In the genomic region with DNA sequence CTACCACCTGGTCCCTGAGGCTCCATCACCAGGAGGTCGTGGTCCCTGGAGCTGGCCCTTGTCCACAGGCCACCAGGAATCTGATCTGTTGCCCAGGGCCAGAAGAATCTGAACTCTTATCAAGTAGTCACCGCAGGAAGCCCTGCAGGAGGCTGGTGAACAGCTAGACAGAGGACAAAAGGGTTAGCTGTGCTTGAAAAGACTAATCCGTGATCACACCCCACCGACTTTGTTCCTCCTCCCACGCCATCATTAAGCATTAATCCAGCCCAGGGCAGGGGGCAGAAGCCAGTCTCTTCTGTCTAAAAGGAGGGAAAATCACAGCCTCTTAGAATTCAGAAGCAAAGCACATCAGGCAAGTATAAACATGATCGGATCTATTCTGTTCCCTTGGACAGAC, we compare ENCODE assay signal across 21 mouse cellular contexts.
DNase-seq lines count a peak whose midpoint lies in the region; ATAC-seq and TF ChIP-seq lines count a peak whose summit lies in the region.
"Had no signal": no experiment of that assay in that cellular context is flagged by ENCODE, and none has a peak within 500 bp of the region (broad histone marks: within the 10 kb centered on the region; RNA-seq: fewer than 3 reads in every experiment).

No protein-coding gene starts in this region.

- H3K9me3 ChIP-seq in kidney, embryonic 16.5 days (ENCODE audit: low read length), result no peaks in the 10 kb centered on the region
- H3K9me3 ChIP-seq in midbrain, embryonic 10.5 days (replicated peaks), result no peaks in the 10 kb centered on the region
- no peaks in the 10 kb centered on the region for H3K9me3 ChIP-seq in midbrain, postnatal 0 days (ENCODE audit: low read length)
- H3K9me3 ChIP-seq: embryonic facial prominence, embryonic 10.5 days; forebrain, embryonic 15.5 days; heart, embryonic 10.5 days; heart, embryonic 15.5 days; intestine, embryonic 15.5 days had no signal

- TF ChIP-seq CTCF in midbrain, postnatal 0 days (IDR thresholded peaks at IDR 0.05), result no peak

- H3K27me3 ChIP-seq in kidney, embryonic 16.5 days (ENCODE audit: insufficient read depth, low read length), result peaks cover 31% of the 10 kb centered on the region
- peaks cover 100% of the 10 kb centered on the region for H3K27me3 ChIP-seq in midbrain, embryonic 10.5 days (ENCODE audit: low read depth, poor library complexity, severe bottlenecking)
- no peaks in the 10 kb centered on the region for H3K27me3 ChIP-seq in midbrain, postnatal 0 days (ENCODE audit: insufficient read depth, low read length)

- H3K27ac ChIP-seq in kidney, embryonic 16.5 days (ENCODE audit: low read length), result no peak overlapping the region
- H3K27ac ChIP-seq in midbrain, embryonic 10.5 days (replicated peaks), result no peak overlapping the region
- H3K27ac ChIP-seq in midbrain, postnatal 0 days (ENCODE audit: low read depth, low read length), result no peak overlapping the region
- H3K27ac ChIP-seq: embryonic facial prominence, embryonic 10.5 days; forebrain, embryonic 15.5 days; heart, embryonic 10.5 days; heart, embryonic 15.5 days; hindbrain, embryonic 14.5 days; intestine, embryonic 15.5 days had no signal

- H3K36me3 ChIP-seq in kidney, embryonic 16.5 days (ENCODE audit: insufficient read depth, low read length), result no peaks in the 10 kb centered on the region
- H3K36me3 ChIP-seq in midbrain, embryonic 10.5 days, result no peaks in the 10 kb centered on the region
- no peaks in the 10 kb centered on the region for H3K36me3 ChIP-seq in midbrain, postnatal 0 days (ENCODE audit: insufficient read depth, low read length)
- H3K36me3 ChIP-seq: embryonic facial prominence, embryonic 10.5 days; forebrain, embryonic 15.5 days; heart, embryonic 10.5 days; heart, embryonic 15.5 days; intestine, embryonic 15.5 days had no signal

- H3K4me3 ChIP-seq in kidney, embryonic 16.5 days (ENCODE audit: low read length), result no peak overlapping the region
- no peak overlapping the region for H3K4me3 ChIP-seq in midbrain, embryonic 10.5 days
- H3K4me3 ChIP-seq in midbrain, postnatal 0 days (ENCODE audit: low read depth, low read length), result no peak overlapping the region
- H3K4me3 ChIP-seq: embryonic facial prominence, embryonic 10.5 days; forebrain, embryonic 15.5 days; heart, embryonic 10.5 days; heart, embryonic 15.5 days; intestine, embryonic 15.5 days had no signal

- no peak for DNase-seq in kidney, adult 8-10 months
- DNase-seq in midbrain, embryonic 10.5 days (ENCODE audit: low spot score), result peak; percentile 51
- no peak for DNase-seq in midbrain, postnatal 0 days (ENCODE audit: low spot score)
- DNase-seq in R1 (ENCODE audit: low read depth, low spot score) (peak; percentile 79), liver (no peak)
- no peak for DNase-seq in thymus, adult 18-20 months
- DNase-seq: adrenal gland, adult 8-10 months; adrenal gland, postnatal 36 days; cerebellum, adult 2 months; cerebellum, postnatal 25 days; gastrocnemius, postnatal 36 days; heart, adult 18-20 months; heart, postnatal 14 days had no signal

- 31% methylated on average over 6 of the region's 6 CpGs for WGBS in kidney, embryonic 16.5 days
- WGBS in midbrain, embryonic 10.5 days, result 3% methylated on average over 6 of the region's 6 CpGs
- WGBS in midbrain, postnatal 0 days, result 10% methylated on average over 6 of the region's 6 CpGs

- ATAC-seq in kidney, embryonic 16.5 days (ENCODE audit: low FRiP score, low TSS enrichment), result peak; percentile 28; the same call in 1 of the 2 replicates
- no peak for ATAC-seq in midbrain, postnatal 0 days (ENCODE audit: low FRiP score)
- ATAC-seq: forebrain, embryonic 15.5 days; intestine, embryonic 15.5 days; Patski had no signal

- H3K9ac ChIP-seq in kidney, embryonic 16.5 days (replicated peaks; ENCODE audit: low read length), result no peak overlapping the region
- no peak overlapping the region for H3K9ac ChIP-seq in midbrain, postnatal 0 days (replicated peaks; ENCODE audit: low read length, poor library complexity, severe bottlenecking)
- H3K9ac ChIP-seq: forebrain, embryonic 15.5 days; heart, embryonic 15.5 days; hindbrain, embryonic 14.5 days; intestine, embryonic 15.5 days had no signal

- H3K4me2 ChIP-seq in kidney, embryonic 16.5 days (replicated peaks; ENCODE audit: low read depth, low read length), result no peak overlapping the region
- H3K4me2 ChIP-seq in midbrain, postnatal 0 days (ENCODE audit: low read depth, low read length, poor library complexity, severe bottlenecking), result no peak overlapping the region
- H3K4me2 ChIP-seq: forebrain, embryonic 15.5 days; heart, embryonic 15.5 days; hindbrain, embryonic 14.5 days; intestine, embryonic 15.5 days had no signal

- H3K4me1 ChIP-seq in kidney, embryonic 16.5 days (ENCODE audit: insufficient read depth, low read length), result 0 out of 2 replicates have a peak, but pooled peaks cover 10% of the 10 kb centered on the region
- peaks cover 24% of the 10 kb centered on the region for H3K4me1 ChIP-seq in midbrain, embryonic 10.5 days
- no peaks in the 10 kb centered on the region for H3K4me1 ChIP-seq in midbrain, postnatal 0 days (ENCODE audit: insufficient read depth, low read length)
- H3K4me1 ChIP-seq: forebrain, embryonic 15.5 days; heart, embryonic 10.5 days; heart, embryonic 15.5 days had no signal

Comparison
In these comparisons a context has a peak if more than half of its experiments do, and no peak if none do; other contexts are left out.
1. DNase-seq: peak in midbrain, embryonic 10.5 days (single experiment) and R1 (single experiment); none in kidney, adult 8-10 months (0 of 2), midbrain, postnatal 0 days (single experiment), liver (single experiment) and thymus, adult 18-20 months (0 of 2).